Mouse (Mus musculus): ENCODE measurements around the gene Alkbh6. TPM values are rescaled to one million over a fixed set of nuclear protein-coding genes. Genes with fewer than 3 reads are reported as not detected.
A peak's percentile ranks its signal among the peaks of the same experiment; 100 is the strongest.

The Alkbh6 gene
- polyA plus RNA-seq, 2 experiments: 79.7 to 124 TPM

GRCm38 (mm10) chr7:30322865-30323264 is 14.3 kb downstream of the Alkbh6 start:
- Histone ChIP-seq H3K9me3 (ENCODE audit: control insufficient read depth, low read length) (no peaks in the 10 kb centered on the region), H3K36me3 (ENCODE audit: control insufficient read depth, insufficient read depth, low read length) (peaks cover 9% of the 10 kb centered on the region; the same call in 1 of the 2 replicates), H3K27ac (replicated peaks; ENCODE audit: low read depth, low read length) (peak overlapping the region; percentile 77), H3K4me2 (replicated peaks; ENCODE audit: low read depth, low read length, severe bottlenecking) (peak overlapping the region; percentile 79), H3K4me1 (ENCODE audit: control insufficient read depth, insufficient read depth, low read length) (peaks cover 10% of the 10 kb centered on the region), H3K4me3 (replicated peaks; ENCODE audit: low read length) (peak overlapping the region; percentile 82), H3K27me3 (ENCODE audit: control insufficient read depth, insufficient read depth, low read length) (no peaks in the 10 kb centered on the region), H3K9ac (ENCODE audit: low read depth, low read length, severe bottlenecking) (peak overlapping the region; percentile 85; the same call in 1 of the 2 replicates)
- DNase-seq (ENCODE audit: low spot score) (no peak), ATAC-seq (ENCODE audit: low FRiP score, low read depth) (no peak)
- WGBS: 53% methylated on average over 6 of the region's 6 CpGs
- TF ChIP-seq POLR2A (IDR thresholded peaks at IDR 0.05; ENCODE audit: borderline replicate concordance, extremely low read depth, insufficient read depth, insufficient read length): no peak

- Histone ChIP-seq H3K27ac (replicated peaks; ENCODE audit: low read depth, low read length) (peak within 1 kb of the TSS; percentile 77; the same call in 1 of the 2 replicates), H3K9ac (ENCODE audit: low read depth, low read length, severe bottlenecking) (peak within 1 kb of the TSS; percentile 85; the same call in 1 of the 2 replicates), H3K4me2 (replicated peaks; ENCODE audit: low read depth, low read length, severe bottlenecking) (peak within 1 kb of the TSS; percentile 79), H3K27me3 (ENCODE audit: control insufficient read depth, insufficient read depth, low read length) (no peaks in the 10 kb centered on the region), H3K4me1 (ENCODE audit: control insufficient read depth, insufficient read depth, low read length) (peaks cover 10% of the 10 kb centered on the region), H3K4me3 (replicated peaks; ENCODE audit: low read length) (peak within 1 kb of the TSS; percentile 82), H3K36me3 (ENCODE audit: control insufficient read depth, insufficient read depth, low read length) (peaks cover 3% of the 10 kb centered on the region; the same call in 1 of the 2 replicates), H3K9me3 (ENCODE audit: control insufficient read depth, low read length) (no peaks in the 10 kb centered on the region)
- TF ChIP-seq POLR2A (IDR thresholded peaks at IDR 0.05; ENCODE audit: borderline replicate concordance, extremely low read depth, insufficient read depth, insufficient read length): no peak
- DNase-seq (ENCODE audit: low spot score) (no peak), ATAC-seq (ENCODE audit: low FRiP score, low read depth) (no peak)
- 78% methylated on average over 3 of the region's 3 CpGs for WGBS
Observed at GRCm38 (mm10) chr7:30323795-30324194, 15.3 kb downstream of the Alkbh6 start, which contains the start of gene Sdhaf1. Gene Sdhaf1, minus strand, starts transcription at chr7:30323895.

- WGBS: 86% methylated on average over 5 of the region's 5 CpGs
- H3K27ac ChIP-seq (replicated peaks; ENCODE audit: low read depth, low read length): no peak overlapping the region
- no peak overlapping the region for H3K4me3 ChIP-seq (replicated peaks; ENCODE audit: low read length)
Observed at GRCm38 (mm10) chr7:30324300-30324944, 15.9 kb downstream of the Alkbh6 start.

GRCm38 (mm10) chr7:30325364-30325763 is 16.8 kb downstream of the Alkbh6 start:
- ATAC-seq (ENCODE audit: low FRiP score, low read depth) (no peak), DNase-seq (ENCODE audit: low spot score) (no peak)
- no peak overlapping the region for H3K4me2 ChIP-seq (replicated peaks; ENCODE audit: low read depth, low read length, severe bottlenecking)
- H3K27ac ChIP-seq (replicated peaks; ENCODE audit: low read depth, low read length): no peak overlapping the region
- no peaks in the 10 kb centered on the region for H3K9me3 ChIP-seq (ENCODE audit: control insufficient read depth, low read length)
- no peak overlapping the region for H3K9ac ChIP-seq (ENCODE audit: low read depth, low read length, severe bottlenecking)
- no peaks in the 10 kb centered on the region for H3K27me3 ChIP-seq (ENCODE audit: control insufficient read depth, insufficient read depth, low read length)
- no peak for TF ChIP-seq POLR2A (IDR thresholded peaks at IDR 0.05; ENCODE audit: borderline replicate concordance, extremely low read depth, insufficient read depth, insufficient read length)
- H3K4me3 ChIP-seq (replicated peaks; ENCODE audit: low read length): no peak overlapping the region
- H3K36me3 ChIP-seq (ENCODE audit: control insufficient read depth, insufficient read depth, low read length): no peaks in the 10 kb centered on the region
- WGBS: 46% methylated on average over 2 of the region's 2 CpGs
- H3K4me1 ChIP-seq (ENCODE audit: control insufficient read depth, insufficient read depth, low read length): peaks cover 10% of the 10 kb centered on the region

More at GRCm38 (mm10) chr7:30324300-30324944, 15.9 kb downstream of the Alkbh6 start:
- Histone ChIP-seq H3K9me3 (ENCODE audit: control insufficient read depth, low read length) (no peaks in the 10 kb centered on the region), H3K4me1 (ENCODE audit: control insufficient read depth, insufficient read depth, low read length) (peaks cover 10% of the 10 kb centered on the region), H3K36me3 (ENCODE audit: control insufficient read depth, insufficient read depth, low read length) (no peaks in the 10 kb centered on the region), H3K4me2 (replicated peaks; ENCODE audit: low read depth, low read length, severe bottlenecking) (no peak overlapping the region), H3K27me3 (ENCODE audit: control insufficient read depth, insufficient read depth, low read length) (no peaks in the 10 kb centered on the region), H3K9ac (ENCODE audit: low read depth, low read length, severe bottlenecking) (no peak overlapping the region)
- no peak for DNase-seq (ENCODE audit: low spot score)
- no peak for ATAC-seq (ENCODE audit: low FRiP score, low read depth)
- TF ChIP-seq POLR2A (IDR thresholded peaks at IDR 0.05; ENCODE audit: borderline replicate concordance, extremely low read depth, insufficient read depth, insufficient read length): no peak

GRCm38 (mm10) chr7:30326427-30326826 is 17.9 kb downstream of the Alkbh6 start:
- Histone ChIP-seq H3K9me3 (ENCODE audit: control insufficient read depth, low read length) (no peaks in the 10 kb centered on the region), H3K9ac (ENCODE audit: low read depth, low read length, severe bottlenecking) (no peak overlapping the region), H3K4me1 (ENCODE audit: control insufficient read depth, insufficient read depth, low read length) (peaks cover 3% of the 10 kb centered on the region), H3K4me3 (replicated peaks; ENCODE audit: low read length) (no peak overlapping the region), H3K4me2 (replicated peaks; ENCODE audit: low read depth, low read length, severe bottlenecking) (no peak overlapping the region), H3K36me3 (ENCODE audit: control insufficient read depth, insufficient read depth, low read length) (no peaks in the 10 kb centered on the region), H3K27me3 (ENCODE audit: control insufficient read depth, insufficient read depth, low read length) (no peaks in the 10 kb centered on the region), H3K27ac (replicated peaks; ENCODE audit: low read depth, low read length) (no peak overlapping the region)
- no peak for DNase-seq (ENCODE audit: low spot score)
- no peak for ATAC-seq (ENCODE audit: low FRiP score, low read depth)
- TF ChIP-seq POLR2A (IDR thresholded peaks at IDR 0.05; ENCODE audit: borderline replicate concordance, extremely low read depth, insufficient read depth, insufficient read length): no peak
